Mouse (Mus musculus): ENCODE data around the gene Flnb.

Gene Flnb

DNA sequence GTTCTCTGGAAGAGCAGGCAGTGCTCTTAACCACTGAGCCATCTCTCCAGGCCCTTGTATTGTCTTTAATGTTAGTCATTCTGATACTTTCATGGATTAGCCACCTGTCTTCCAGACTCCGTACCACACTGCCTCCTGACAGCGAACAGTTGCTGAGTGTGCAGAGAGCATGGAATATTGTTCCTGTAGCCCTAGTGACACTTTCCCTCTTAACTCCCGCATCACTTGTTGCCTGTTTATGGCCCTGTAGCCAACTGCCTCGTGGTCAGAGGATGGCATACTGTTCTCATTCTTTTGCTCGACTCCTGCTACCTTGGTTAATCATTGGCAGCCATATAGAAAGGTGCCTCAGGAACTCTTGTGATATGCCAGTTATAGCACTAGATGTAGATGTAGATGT is 45.4 kb downstream of the Flnb start:
- peak in 1 of 2 experiments; percentile 57 for DNase-seq

DNA sequence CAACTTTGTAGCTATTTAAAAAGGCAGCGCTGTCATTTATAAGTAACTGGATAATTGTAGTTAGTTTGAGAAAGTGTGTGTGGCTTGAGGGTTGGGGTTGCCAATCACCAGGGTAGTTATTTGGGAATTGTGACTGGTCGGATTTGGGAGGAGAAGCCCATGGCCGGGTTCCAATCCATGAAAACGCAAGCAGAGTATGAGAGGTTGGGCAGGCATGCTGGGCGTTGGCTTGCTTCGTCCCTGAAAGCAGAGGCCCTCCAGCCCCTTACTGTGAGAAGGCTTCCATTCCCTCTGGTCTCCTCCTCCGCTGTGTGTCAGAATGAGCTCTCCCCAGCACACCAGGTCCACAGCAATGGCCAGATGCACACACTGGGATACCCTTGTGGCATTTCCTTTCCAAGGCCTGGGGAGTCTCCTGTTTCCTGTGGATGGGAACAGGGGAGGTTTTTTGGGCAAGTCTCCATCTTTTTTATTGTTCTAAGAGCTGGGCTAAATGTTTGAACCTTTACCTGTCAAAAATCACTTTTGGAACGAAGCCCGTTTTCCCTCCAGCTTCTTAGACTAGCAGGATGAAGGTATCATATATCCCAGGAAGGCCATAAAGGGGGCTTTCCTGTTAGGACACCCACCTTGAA is 46.2 kb downstream of the Flnb start:
- peak in 1 of 2 experiments; percentile 29 for DNase-seq

- DNase-seq: no peak
These were observed 46.7 kb downstream of the Flnb start for GRCm38 (mm10) chr14:7864506-7864899.

DNA sequence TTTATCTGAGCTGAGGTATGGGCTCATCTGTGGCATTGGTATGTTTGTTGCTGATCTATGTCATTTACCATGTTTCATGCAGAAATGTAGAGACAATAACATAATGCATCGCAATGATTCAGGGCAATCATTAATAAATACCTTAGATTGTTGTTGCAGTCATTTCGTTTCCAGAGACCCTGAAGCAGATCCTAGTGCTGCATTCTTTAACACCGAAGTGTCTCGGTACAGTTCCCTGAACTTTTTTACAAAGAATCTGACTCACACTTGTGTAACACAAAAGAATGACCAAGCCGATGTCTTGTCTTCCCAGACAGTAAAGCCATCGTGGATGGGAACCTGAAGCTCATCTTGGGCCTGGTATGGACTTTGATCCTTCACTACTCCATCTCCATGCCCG is 49.5 kb downstream of the Flnb start:
- DNase-seq: no peak

GRCm38 (mm10) chr14:7867841-7868240 is 50.1 kb downstream of the Flnb start:
- peak in 1 of 2 experiments; percentile 50 for DNase-seq

DNA sequence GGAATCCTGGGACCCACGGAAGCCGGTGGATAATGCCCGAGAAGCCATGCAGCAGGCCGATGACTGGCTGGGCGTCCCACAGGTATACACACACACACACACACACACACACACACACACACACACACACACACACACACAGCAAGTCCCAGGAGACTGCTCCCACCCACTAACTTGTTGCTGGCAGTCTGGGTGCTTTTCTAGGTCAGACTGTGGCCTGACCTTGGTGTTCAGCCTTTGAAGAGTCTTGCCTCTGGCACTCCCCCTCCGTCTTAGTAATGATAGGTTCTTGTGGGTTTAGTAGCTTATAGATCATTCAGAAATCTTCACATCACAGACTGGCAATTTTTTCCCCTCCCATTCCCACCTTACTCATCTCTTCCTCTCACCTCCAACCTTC is 52.0 kb downstream of the Flnb start:
- no peak for DNase-seq

GRCm38 (mm10) chr14:7873552-7873951 is 55.8 kb downstream of the Flnb start:
- peak; percentile 29 to 53 for DNase-seq

DNA sequence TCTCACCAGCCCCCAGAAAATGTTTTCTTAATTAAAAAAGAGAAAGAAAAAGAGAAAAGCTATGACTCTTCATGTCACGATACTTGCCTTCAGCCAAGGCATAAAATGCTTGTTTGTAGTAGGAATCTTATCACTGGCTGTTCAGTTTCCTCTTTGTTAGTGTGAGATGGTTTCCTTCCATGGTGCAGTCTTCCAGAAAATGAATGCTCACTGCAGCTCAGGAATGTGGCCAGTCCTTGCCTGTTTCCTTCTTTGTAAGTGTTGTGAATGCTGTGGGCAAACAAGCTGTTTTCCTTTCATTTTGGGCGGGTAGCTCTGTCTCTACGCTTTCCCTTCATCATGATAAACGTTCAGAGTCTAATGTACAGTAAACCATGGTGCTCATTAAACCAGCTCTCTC is 56.7 kb downstream of the Flnb start:
- no peak for DNase-seq

DNA sequence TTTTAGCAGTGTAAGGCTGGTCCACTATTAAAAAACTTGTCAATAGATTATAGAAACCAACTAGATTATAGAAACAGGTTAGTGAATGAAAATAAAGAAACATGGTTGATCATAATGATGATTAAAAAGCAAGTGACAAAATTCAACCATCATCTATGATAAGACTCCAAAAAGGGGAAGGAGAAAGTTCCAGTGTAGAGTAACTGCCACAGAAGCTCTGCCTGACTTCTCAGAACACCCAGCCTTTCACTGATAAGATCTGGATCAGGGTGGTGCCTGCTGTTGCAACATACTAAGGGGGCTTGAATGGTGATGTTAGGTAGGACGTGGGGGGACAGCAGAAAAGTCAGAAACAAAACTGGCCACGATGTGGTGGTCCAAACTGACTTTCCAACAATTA is 60.2 kb downstream of the Flnb start:
- no peak for DNase-seq

DNA sequence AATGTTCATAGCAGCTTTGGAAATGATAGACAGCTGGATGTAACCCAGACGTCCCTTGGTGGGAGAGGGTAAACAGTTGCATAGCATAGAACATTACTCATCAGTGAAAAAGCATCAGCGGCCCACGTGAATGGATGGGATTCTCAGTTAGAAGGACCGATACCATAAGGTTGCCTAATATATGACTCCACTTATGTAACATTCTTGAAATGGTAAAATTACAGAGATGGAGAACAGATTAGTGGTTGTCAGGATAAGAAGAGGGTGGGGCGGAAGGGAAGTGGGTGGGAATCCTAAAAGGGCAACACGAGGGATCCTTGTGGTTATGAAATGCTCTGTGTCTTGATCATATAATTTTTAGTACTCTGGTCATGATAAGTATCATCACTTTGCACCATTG is 62.6 kb downstream of the Flnb start:
- DNase-seq: no peak

DNA sequence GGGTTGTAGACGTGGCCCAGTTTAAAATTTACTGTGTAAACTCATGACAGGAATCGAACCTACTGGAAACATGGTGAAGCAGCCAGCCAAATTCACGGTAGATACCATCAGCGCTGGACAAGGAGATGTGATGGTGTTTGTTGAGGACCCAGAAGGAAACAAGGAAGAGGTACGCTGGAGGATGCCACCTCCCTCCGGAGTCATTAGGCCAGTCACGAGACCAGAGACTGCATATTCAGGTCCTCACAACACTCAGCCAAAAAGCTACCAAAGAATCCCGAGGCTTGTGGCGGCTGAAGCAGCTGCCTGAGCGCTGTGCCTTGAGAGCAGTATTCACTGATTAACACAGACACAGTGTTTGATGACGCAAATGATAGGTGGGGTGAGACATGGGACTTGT is 63.8 kb downstream of the Flnb start:
- DNase-seq: no peak

DNA sequence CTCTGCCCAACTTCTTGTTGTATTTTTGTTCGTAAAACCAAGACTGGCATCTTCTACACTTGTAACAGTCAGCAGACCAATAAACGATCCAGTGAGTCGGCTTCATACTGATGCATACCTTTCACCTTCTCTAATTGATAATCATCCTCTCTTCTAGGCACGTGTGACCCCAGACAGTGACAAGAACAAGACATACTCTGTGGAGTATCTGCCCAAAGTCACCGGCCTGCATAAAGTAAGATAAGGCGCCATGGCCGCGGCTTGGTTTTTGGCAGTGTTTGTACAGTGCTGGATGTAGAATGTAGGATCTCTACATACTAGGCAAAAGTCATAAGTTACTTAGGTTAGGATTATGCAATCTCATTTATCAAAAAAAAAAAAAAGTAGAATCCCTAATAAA is 64.3 kb downstream of the Flnb start:
- no peak for DNase-seq

DNA sequence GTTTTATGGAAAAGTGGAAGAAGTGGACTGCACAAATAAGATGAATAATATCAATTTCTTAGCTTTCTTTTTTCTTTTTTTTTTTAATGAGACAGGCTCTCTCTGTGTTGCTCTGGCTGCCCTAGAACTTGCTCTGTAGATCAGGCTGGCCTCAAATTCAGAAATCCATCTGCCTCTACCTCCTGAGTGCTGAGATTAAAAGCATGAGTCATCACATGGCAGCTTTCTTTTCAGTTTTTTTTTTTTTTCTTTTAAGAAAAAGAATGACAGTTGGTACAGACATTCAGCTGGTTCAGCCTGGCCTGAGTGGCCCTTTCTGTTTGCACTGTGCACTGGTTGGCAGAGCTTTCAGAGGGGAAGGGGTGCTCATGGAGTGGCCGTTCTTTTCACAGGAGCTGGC is 66.4 kb downstream of the Flnb start:
- no peak for DNase-seq

GRCm38 (mm10) chr14:7884841-7885240 is 67.1 kb downstream of the Flnb start:
- no peak for DNase-seq

DNA sequence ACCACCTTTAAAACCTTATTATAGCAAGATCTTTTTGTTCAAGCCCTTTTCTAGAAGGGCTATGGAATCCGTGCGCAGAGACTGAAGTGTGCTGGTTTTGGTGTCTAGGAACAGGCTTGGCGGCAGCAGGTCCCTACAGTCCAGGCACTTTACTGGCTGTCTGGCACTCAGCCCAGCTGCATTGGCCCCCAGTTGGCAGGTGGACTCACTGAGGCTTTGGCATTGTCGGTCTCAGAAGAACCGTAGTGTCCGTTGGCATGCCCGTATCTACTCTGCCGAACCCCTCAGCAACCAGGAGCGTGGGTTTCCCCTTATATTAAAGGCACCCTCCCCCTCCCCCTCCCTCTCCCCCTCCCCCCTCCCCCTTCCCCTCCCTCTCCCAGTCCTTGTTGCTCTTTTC is 67.8 kb downstream of the Flnb start:
- no peak for DNase-seq

DNA sequence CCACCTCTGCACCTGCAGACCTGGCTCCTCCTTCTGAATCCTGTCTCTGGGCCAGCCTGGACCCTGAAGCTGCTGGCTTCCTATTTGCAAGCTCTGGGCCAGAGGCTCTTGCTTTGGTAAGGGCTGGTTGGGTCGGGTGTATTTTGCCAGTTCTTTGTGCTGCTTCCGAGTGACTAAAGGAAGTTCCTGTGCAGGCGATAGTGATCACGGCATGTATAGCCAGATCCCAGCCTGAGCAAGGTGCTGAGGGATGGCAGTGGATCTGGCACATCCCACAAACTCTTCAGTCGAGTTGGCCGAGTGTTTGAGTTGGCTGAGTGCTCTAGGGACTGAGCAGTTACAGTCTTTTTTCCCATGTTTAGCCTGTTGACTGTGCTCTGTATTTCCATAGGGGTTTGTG is 68.3 kb downstream of the Flnb start:
- no peak for DNase-seq

- no peak for DNase-seq
These were observed 69.4 kb downstream of the Flnb start for GRCm38 (mm10) chr14:7887171-7887570.

DNA sequence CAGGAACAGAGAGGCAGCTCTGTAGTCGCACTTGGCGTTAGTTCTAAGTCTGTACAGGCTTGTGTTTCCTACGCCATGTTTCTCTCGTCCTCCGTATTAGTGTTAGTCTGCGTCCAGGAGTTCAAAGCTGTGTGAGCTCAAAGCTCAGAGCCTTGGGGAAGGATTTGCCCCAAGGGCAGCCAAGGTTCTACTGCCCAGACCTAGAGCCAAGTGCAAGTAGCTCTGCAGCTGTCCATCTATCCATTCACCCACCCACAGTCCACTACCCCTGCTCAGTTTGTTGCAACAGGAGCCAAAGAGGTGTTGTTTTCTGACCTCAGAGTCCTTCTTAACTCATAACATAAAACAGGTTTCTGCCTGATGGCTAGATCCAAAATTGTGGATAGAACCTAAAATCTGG is 70.5 kb downstream of the Flnb start:
- DNase-seq: no peak

DNA sequence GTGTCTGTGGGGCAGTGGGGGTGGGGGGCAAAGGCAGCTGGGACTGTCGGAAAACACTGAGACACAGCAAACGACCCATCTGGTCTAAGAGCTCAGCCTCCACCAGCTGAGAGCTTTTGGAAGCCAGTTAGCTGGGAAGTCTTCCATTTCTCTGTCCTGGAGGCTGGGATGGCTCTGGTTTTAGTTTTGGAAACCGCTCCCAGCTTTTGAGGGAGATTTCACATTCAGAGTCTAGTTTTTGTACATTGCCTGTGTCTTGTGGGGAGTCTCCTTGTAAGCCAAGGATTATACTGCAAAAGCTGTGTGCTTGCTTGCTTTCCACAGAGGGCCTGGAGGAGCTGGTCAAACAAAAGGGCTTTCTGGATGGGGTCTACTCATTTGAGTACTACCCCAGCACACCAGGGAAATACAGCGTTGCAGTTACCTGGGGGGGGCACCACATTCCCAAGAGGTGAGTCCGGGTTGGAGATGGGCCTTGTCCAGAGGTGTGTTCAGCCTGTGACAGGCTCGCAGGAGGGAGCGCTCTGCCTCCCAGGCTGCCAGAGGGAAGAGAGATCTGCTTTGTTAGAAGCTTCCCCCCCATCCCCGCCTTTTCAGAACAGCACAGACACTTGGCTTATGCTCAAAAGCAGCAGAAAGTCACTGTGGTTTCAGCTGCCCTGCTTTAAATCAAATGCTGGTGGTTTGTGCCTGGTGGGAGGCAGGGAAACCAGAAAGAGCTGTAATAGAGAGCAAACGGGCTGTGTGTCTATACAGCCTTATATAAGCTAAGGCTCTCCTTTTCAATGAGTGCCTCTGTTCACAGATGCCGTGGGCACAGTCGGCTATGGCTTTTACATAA is 71.3 kb downstream of the Flnb start:
- no peak for DNase-seq

DNA sequence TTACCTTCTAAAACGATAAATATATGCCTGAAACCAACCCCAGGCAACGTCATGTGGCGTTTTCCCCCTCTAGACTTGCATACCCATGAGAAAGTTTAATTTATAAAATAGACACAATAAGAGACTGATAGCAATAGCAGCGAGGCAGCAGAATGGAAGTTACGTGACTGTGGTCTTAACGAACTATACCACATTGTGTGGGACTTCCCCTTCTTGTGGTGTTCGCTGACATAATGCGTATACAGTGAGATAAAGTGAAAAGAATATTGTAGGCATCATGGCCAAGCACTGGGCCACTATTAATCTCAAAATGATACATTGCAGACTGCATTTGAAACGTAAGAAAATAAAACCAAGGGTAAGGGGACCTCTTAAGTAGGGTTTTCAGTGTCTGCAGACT is 72.1 kb downstream of the Flnb start:
- no peak for DNase-seq

- no peak for DNase-seq
These were observed 73.6 kb downstream of the Flnb start for GRCm38 (mm10) chr14:7891401-7891800.

DNA sequence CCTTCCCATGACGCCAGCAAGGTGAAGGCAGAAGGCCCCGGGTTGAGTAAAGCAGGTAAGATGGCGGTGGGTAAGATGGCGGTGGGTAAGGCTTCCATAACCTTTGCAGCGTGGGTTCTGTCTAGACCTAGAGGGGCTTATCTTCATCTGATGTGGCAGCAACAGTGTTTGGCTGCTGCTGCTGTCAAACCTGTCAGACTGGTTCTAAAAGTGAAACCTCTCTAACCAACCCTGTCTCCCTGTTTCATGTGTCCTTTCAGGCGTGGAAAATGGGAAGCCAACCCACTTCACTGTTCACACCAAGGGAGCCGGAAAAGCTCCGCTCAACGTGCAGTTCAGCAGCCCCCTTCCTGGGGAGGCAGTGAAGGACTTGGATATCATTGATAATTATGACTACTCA is 78.4 kb downstream of the Flnb start:
- peak; percentile 46 to 63 for DNase-seq

DNA sequence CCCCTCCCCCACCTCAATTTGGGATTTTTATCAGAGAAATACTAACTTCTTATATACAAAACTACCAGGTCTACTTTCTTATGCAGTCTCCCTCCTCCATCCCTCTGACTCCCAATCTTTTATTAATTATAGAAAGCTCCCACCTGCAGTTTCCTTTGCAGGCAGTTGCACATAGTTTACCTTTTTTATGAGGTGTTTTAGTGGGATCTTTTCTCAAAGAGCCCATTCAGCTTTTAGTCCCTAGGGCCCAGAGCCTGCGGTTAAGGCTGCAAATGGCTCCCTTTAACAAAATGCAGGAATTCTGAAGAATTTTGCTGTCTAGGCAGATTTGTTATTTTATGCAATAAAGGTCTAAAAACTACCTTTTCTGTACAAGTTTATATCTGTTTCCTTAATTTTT is 78.9 kb downstream of the Flnb start:
- no peak for DNase-seq

GRCm38 (mm10) chr14:7899986-7900385 is 82.2 kb downstream of the Flnb start:
- no peak for DNase-seq
